Mouse (Mus musculus) bone marrow macrophage, adult 2 months (primary cell): ENCODE measurements at regions not wholly inside any gene's neighbourhood (a gene's known extent, or its start where the extent isn't known, plus 50 kb on each side); places are given as distances from the start of the nearest gene placed in this dataset.

Source experiments
- CTCF ChIP-seq: IDR thresholded peaks from 2 replicates; pipeline ENCODE4 v1.5.1; 2012; ENCODE audit warnings: low read depth, mild to moderate bottlenecking, low read length, moderate library complexity
- POLR2A ChIP-seq: IDR thresholded peaks from 2 replicates; pipeline ENCODE4 v1.6.1; 2012; ENCODE audit warnings: mild to moderate bottlenecking, low read depth, low read length, borderline replicate concordance

DNA sequence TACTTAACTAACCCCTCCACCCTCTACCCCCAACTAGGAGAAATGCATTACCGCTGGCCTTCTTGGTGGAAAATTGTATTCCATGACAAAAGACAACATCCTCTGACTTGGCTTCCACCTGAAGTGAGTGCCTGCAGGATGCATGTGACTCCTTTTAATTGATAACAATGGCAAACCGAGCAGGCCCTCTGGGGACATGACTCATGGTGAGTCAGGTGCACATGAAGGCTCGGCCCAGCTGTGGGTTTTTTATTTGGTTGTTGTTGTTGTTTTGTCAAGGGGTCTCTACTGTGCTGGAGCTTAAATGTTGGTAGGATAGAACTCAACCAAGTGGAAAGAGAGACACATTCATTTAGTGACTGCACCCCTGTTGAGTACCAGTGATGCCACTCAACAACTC, 109.2 kb upstream of the Cxcr4 start:
- TF ChIP-seq CTCF (no peak), POLR2A (no peak)
